Mouse (Mus musculus) T-cell, adult 2 months (primary cell): Measurements from ENCODE around the gene Gm45785.

Experiments
- DNase-seq: peaks from one replicate; pipeline ENCODE4 v3.0.0; 2022; ENCODE audit warnings: low spot score

Gm45785 gene

DNA sequence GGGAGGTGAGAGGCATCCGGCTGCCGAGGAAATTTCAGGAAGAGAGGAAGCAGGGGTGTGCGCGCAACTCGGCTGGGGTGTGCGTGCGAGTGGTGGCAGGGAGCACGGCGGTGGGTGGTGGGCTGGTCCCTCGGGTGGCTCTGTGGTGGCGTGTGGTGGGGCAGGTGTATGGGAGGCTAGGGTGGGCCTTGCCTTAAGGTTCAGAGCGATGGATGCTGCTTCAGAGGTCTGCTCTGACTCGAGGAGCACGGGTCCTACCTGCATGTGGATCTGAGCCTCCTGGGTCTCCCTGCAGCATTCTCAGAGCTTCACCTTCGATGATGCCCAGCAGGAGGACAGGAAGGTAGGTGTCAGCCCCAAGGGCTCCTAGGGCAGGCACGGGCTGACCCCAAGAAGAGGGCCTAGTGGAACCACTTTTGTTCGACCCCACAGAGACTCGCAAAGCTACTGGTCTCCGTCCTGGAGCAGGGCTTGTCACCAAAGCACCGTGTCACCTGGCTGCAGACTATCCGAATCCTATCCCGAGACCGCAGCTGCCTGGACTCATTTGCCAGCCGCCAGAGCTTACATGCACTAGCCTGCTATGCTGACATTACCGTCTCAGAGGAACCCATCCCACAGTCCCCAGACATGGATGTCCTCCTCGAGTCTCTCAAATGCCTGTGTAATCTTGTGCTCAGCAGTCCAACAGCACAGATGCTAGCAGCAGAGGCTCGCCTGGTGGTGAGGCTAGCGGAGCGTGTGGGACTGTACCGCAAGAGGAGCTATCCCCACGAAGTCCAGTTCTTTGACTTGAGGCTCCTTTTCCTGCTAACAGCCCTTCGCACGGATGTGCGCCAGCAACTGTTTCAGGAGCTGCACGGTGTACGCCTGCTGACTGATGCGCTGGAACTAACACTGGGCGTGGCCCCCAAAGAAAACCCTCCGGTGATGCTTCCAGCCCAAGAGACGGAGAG is 1.7 kb upstream of the Gm45785 start, which contains the start of gene Bet1l:
TSS of gene Bet1l (minus strand) at position 28 of the 956 bp plus-strand sequence.
- DNase-seq, result no peak

DNA sequence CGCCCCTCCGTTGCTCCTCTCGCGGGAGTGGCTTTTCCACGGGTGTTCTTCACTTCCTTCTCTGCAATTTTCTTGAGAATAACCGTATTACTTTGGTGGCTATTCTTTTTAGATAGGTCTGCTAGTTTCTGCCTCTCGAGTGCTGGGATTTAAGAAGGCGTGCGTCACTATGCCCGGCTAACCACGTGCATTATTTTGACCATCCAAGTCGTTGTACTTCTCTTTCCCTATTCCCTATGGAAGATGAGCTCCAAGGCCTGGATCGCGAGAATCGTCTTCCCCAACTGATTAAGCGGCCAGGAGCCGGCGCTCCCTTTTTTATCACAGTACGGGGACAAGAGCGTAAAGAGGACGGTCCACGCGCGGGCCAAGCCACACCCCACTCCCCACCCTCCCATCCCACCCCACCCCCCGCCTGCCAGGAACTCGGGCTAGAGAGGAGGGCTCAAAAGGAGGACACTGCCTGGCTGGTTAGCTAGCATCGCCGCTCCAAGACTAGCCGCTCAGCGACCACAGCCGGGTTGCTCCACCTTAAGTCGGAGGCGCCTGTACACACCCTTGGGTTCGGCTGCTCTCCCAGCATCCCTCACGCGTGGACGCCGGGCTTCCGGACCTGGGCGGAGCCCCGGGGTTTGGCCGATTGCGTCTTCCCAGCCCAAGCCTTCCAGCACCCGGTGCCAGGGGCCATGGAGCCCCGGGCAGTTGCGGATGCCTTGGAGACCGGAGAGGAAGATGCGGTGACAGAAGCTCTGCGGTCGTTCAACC is 836 bp upstream of the Gm45785 start, which contains the start of gene Ric8a:
TSS of gene Ric8a (plus strand) at position 173 of the 765 bp plus-strand sequence.
- peak; percentile 85 for DNase-seq

DNA sequence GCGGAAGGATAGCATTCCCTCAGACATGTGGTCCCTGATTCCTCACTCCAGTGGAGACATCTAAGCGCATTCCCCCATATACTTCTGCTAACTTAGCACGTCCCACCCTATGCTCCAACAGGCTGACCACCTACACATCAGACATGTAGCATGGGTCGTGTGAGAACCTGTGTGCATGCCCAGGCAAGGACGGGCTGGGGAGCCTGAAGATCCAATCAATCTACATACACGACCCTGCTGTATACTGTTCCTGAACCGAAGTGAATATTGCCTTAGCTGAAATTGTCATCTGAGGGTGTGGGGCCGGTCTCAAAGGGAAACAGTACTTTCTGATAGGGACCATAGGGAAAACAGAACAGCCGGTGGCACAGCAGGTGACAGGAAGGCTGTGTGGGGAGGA is 950 bp downstream of the Gm45785 start:
- no peak for DNase-seq

DNA sequence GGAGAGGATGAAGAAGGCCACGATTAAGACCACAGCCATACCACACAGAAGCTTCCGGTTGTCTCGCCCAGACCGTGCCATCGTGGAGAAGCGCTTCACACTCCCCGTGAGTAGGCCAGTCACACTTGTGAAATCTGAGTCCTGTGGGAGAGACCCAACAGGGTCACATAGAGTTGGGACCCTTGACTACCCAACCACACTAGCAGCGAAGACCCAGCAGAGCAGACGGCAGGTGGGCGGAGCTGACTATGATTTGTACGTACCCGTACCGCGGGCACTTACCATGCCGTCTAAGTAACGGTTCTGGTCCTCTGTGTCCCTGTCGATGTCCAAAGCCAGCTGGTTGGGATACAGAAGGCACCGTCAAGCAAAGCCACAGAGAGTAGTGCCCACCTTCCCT is 1.6 kb downstream of the Gm45785 start:
- DNase-seq, result no peak

DNA sequence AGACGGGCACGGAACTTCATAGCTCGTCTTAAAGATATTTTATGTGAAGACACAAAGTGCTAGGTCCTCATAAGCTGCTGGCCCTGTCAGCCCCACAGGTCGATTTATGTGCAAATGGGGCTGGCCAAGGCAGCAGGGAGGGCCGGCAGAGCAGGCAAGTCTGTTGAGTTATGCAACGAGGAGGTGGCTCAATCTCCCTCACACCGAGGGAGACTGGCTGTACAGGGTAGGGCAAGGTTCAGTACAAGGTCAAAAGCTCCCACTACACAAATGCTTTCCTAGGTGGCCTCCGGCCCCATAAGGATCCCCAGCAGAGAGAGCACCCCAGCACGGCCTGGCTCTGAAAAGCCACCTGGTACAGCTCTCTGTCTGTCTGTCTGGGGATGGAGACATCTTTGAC is 2.7 kb downstream of the Gm45785 start:
- no peak for DNase-seq

DNA sequence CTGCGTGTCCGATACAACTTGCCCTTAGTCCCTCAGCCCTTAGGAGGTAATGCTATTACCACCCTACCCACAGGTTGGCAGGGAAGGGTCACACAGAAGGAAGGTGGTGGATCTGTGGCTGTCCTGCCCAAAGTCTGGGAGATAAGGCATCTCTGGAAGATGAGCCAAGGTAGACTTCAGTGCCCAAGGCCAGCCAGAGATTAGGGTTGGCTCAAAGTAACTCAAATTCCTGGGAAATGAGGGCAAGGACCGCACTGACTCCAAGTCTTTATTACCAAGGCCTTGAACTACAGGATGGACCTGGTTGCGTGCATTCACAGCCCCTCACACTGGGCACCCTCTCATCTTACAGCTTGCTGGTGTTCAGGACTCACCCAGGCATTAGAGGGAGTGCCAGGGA is 4.2 kb downstream of the Gm45785 start:
- no peak for DNase-seq

DNA sequence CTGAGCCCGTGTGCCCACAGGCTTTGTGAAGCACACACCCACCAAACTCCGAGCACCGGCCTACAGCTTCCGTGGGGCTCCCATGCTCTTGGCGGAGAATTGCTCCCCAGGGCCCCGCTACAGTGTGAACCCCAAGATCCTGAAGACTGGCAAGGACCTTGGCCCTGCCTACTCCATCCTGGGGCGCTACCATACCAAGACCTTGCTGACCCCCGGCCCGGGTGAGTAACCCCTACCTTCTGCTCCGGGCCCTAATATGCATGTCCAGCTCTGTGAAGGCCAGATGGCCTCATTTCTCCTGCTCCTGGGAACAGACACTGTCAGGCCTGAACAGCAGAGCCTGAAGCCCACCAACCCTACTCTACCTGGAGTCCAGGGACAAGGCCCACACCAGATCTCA is 7.5 kb downstream of the Gm45785 start:
- no peak for DNase-seq

DNA sequence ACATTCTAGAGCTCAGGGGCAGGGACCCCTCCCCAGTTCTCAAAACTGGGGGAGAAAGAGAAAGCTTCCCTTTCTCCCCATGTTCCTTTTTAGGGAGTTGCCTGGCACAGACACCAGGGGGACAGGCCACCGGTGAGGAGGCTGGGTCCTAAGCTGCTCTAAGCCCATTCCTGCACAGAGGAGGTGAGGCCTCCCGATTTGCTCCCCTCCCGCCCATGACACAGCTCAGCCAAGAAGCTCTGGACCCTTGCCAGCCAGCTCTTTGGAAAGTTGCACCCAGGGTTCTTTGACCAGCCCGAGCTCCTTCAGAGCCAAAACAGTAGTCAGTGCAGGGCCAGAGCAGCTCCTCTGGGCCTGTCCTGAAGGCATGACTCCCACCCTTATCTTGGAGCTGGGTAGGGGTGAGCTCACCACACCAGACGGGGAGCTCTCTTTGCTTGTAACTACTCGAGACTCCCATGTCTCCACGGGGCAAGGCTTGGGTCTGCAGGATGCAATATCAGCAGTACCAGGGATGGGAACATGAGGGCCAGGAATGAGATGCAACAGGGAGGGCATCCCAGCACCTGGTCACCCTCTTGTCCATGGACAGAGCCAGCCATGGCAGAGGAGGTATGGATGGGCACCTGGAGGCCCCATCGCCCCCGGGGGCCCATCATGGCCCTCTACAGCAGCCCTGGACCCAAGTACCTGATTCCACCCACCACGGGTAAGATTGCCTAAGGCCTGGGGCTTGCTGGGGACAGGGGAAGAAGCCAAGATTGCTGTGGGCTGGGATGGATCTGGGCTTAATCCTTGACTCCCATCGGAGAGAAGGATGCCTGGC is 8.2 kb downstream of the Gm45785 start, which contains the start of gene Odf3:
TSS of gene Odf3 (plus strand) at position 51 of the 826 bp plus-strand sequence.
- DNase-seq, result no peak

DNA sequence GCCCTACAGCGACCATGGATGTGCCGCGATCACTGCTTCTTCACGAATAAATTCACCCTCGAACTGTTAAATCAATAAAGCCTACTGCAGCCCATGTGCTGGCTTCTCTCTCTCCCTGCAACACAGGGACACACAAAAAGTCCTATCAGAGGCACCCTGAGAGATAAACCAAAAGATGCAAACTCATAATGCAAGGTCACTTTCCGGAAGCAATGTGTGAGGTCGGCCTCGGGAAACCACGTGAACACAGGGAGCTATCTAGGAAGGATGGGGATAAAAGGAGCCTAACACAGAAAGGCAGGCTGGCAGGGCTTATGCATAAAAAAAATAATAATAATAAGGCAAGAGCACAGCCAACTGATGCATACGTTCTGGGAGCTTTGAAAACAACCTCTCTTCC is 9.5 kb downstream of the Gm45785 start:
- DNase-seq, result no peak

DNA sequence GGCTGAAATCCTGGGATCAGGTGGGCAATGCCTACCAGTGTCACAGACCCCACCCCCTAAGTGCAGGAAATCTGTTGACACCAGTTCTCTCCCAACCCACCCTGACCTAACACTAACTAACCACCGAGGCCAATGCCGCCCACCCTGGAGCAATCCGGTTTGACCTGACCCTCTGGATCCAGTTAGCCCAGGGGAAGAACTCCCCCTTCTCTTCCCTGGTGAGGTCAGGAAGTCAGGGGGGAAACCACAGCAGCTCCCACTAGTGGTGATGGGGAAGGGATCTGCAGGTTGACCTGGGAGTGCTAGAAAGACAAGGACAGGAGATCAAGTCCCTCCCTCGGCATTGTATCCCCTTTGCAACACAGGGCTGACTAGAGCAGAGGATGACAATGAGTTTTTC is 10.4 kb downstream of the Gm45785 start:
- DNase-seq, result no peak

DNA sequence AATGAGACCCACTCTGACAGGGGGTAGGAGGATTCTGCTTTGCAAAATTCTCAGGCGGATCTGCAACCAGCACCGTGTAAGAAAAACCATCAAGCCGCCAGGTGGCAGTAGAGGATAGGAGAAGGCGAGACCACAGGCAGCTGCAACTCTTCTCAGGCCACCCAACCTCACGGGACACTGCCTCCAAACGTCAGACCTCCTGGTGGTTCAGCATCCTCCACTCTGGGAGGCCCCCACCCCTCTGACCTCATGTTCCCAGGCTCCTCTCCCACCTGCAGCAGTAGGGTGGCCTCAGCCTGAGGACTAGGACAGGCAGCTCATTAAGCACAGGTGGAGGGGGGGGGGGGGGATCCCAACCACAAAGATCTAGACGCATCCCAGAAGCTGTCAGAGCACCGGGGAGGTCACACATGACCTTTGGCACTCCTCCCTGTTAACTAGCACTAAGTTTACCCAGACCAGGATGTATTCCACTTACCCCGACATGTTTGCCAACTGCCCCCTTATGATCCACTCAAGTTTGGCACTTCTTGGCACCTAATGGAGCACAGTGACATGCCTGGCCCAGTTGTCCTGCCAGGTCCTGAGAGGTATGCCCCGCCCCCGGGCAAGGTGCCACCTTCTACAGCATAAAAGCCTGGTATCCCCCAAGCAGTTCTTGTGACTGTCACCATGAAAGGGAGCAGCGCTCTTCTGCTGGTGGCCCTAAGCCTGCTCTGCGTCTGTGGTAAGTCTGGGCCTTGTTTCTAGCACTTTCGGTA is 11.0 kb downstream of the Gm45785 start, which contains the start of gene Scgb1c1:
TSS of gene Scgb1c1 (plus strand) at position 643 of the 761 bp plus-strand sequence.
- DNase-seq, result peak; percentile 84

DNA sequence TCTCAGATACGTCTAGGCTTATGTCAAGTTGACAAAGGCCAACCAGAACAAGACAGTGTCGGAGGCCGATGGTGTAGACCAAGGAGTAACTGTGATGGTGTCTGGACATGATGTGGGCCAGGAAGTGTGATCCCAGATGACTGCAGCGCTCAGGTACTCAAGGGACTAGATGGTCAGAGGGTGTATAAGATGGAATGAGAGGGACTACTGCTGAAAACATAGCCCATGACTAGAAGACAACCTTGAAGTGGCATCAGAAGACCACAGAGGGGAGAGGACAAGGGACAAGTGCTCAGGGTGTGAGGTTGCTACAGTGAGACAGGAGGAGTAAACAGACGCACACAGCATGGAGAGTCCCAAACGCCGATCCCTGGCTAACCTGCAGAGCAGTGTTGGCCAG is 12.3 kb downstream of the Gm45785 start:
- DNase-seq, result no peak

DNA sequence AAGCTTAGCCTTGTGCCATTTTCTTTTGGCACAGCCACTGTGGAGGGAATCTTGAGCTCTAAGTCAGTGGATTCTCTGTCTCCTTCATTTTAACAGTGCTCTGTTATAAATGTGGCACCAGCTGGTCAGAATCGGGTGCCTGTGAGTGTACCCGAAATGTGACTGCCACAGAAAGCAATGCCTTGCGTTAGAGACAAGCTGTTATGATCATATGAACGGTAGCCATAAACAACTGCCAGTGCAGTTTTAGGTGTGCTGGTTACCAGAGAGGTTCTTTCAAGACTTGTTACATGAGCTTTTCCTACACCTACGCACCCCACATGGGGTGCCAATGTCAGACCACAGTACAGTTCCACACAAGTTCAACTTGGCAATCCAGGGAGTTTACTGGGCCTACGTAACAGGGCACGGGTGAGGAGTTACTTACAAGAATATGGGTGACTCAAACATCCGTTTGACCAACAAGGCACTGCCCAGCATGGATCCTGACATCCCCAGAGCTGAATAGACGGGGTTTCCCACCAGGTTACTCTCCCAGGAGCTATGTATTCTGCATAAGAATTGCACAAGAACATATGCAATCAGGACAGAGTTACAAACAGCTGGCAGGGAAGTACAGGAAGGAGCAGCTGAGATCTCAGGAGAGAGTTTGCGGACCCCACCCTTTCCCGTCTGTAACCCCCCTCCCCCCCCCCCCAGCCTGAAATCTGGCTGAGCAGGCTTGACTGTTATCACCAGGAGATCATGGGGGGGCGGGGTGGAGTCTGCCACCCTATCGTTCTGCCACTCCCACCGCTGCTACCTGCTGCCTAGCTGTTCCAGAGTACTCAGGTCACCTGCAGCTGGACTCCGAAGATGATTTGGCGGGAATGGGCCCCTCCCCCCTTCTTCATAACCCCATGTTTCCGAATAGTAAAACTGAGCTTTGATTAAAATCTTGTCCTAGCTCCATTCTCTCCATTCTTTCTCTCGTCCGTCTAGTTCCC is 15.1 kb downstream of the Gm45785 start:
- no peak for DNase-seq

DNA sequence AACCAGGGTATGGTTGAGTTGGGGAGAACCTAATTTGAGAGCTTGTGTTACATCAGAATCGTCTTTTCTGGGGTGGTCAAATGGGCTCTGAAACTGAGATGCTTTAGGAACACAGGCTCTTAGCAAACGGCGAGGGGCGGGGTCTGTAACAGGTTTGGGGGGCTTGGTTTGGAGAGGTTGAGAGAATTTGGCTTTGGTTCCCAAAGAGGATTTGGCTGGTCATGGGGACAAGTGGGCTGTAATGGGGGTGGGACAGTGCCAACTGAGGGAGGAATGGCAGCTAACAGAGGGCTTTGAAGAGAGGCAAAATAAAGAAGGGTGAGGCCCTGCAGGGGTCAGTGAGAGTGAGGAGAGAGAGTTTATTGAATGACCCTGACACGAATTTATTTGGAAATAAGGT is 16.6 kb downstream of the Gm45785 start:
- no peak for DNase-seq

DNA sequence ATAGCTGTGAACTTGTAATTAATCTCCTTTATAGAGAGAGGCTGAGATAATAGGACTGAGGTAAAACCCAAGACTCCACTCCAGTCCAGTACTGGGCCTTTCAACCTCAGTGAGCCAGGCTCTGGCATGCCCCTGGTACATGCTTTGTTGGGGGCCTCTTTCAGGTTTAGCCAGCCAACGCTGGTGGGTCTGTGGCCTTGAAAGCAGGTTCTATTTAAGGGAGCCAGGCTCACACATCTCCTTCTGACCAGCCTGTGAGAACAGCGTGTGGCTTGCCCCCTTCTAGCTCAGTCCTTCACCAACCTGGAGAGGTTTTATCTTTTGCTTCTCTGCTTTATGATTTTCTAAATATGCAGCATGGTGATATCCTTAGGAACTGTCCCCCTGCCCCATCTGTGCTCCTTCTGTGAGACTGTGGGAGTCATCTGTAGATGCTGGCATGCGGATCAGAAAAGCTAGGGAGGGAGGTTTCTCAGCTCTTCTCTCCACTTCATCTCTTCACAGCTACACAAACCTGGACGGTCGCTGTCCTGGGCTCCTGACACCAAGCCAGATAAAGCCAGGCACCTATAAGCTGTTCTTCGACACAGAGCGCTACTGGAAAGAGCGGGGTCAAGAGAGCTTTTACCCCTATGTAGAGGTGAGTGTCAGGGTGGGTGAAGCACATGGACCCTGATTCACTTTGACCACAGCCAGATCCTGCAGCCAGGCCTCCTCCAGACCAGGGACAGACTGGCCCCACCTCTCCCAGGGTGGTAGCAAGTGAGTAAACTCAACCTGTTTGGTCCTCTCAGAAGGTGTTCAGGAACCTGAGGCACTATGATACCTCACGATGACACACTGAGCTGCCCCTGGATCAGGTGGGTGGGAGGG is 19.7 kb downstream of the Gm45785 start:
- DNase-seq, result no peak

DNA sequence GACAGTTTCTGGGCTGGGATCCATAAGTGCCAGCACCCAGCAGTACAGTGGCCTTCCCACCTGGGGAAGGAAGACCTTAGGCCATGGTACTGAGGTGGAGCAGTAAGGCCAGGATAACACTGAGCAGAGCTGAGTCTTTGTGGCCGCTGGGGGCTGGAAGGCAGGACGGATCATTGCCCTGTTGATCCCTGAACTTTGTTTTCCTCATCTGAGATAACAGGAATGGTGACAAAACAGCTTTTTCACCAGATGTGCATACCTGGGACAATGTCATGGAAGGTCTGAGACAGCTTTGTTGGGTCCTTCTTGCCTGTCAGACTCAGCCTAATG is 20.4 kb downstream of the Gm45785 start:
- no peak for DNase-seq

DNA sequence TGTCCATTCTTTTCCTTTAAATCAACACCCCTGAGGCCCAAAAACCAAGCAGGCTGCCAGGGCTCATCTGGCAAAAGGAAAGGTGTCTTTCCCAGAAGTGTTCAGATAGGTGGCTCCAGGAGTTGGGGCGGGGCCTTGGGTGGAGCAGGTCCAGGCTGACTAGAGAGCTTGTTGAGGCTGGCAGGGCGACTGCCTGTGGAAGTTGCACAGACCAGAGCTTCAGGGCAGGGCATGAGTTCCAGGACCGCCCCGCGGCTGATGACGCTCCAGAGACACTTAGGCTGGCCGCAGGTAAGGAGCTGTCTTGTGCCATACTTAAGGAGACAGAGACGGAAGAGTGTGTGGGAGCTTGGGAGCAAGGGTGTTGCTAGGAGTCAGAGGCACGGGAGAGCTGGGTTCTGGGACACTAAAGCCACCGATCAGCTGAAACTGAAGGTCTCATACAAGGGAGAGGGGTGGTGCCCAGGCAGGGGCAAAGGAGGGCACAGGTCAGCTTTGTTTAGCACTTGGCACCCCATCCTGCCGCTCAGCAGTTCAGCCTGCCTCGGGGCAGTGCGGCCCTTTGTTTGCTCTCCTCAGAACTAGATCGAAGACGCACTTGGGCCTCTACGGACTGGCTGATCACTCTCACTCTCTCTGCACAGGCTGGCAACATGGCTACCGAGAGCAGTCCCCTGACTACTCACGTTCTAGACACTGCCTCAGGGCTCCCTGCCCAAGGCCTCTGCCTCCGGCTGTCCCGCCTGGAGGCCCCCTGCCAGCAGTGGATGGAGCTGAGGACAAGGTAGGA is 21.0 kb downstream of the Gm45785 start, which contains the start of gene Urah:
TSS of gene Urah (plus strand) at position 51 of the 790 bp plus-strand sequence.
- DNase-seq, result no peak

DNA sequence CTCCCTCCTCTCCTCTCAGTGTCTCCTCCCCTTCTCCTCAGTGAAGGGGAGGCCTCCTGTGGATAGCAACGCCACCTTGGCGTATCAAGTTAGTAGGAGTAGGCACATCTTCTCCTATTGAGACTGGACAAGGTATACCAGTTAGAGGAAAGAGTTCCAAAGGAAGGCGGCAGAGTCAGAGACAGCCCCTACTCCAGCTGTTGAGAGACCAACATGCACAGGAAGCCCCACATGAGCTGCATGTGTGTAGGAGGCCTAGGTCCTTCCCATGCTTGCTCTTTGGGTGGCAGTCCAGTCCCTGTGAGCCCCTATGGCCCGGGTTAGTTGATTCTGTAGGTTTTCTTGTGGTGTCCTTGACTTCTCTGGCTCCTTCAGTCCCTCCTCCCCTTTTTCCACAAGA is 22.8 kb downstream of the Gm45785 start:
- DNase-seq, result no peak
